Mouse (Mus musculus): Measurements from ENCODE around the gene Rbm38. TPM values are rescaled to one million over a fixed set of nuclear protein-coding genes. Genes with fewer than 3 reads are reported as not detected.

Gene Rbm38
- polyA plus RNA-seq (2012; rRNA removed), result 87.9 and 148 TPM in 2 replicates

GRCm38 (mm10) chr2:173020430-173020829, at the start of gene Rbm38:
Gene Rbm38, plus strand, starts transcription at chr2:173020498.
- WGBS, result 59% methylated on average over 11 of the region's 11 CpGs
- H3K4me3 ChIP-seq (ENCODE audit: low read depth, low read length), result peak within 1 kb of the TSS; percentile 63
- H3K27me3 ChIP-seq (ENCODE audit: control insufficient read depth, insufficient read depth, low read length), result no peaks in the 10 kb centered on the region
- TF ChIP-seq CTCF (IDR thresholded peaks at IDR 0.05; ENCODE audit: extremely low read depth, insufficient read length, insufficient replicate concordance, low read depth, low read length) (no peak), POLR2A (IDR thresholded peaks at IDR 0.05; ENCODE audit: low read depth, low read length) (no peak)
- peaks cover 6% of the 10 kb centered on the region; the same call in 1 of the 2 replicates for H3K36me3 ChIP-seq (ENCODE audit: control insufficient read depth, insufficient read depth, low read length)
- no peak within 1 kb of the TSS for H3K27ac ChIP-seq (ENCODE audit: insufficient read depth, low read depth, low read length)
- peaks cover 38% of the 10 kb centered on the region for H3K4me1 ChIP-seq (ENCODE audit: control insufficient read depth, insufficient read depth, insufficient read length, low read length)

GRCm38 (mm10) chr2:172971865-172972264, 48.4 kb upstream of the Rbm38 start:
- Histone ChIP-seq H3K36me3 (ENCODE audit: control insufficient read depth, insufficient read depth, low read length) (no peaks in the 10 kb centered on the region), H3K27ac (ENCODE audit: insufficient read depth, low read depth, low read length) (no peak overlapping the region), H3K4me1 (ENCODE audit: control insufficient read depth, insufficient read depth, insufficient read length, low read length) (no peaks in the 10 kb centered on the region; the same call in 1 of the 2 replicates), H3K4me3 (ENCODE audit: low read depth, low read length) (no peak overlapping the region), H3K27me3 (ENCODE audit: control insufficient read depth, insufficient read depth, low read length) (no peaks in the 10 kb centered on the region)
- WGBS, result 90% methylated on average over 2 of the region's 2 CpGs
- TF ChIP-seq POLR2A (IDR thresholded peaks at IDR 0.05; ENCODE audit: low read depth, low read length) (no peak), CTCF (IDR thresholded peaks at IDR 0.05; ENCODE audit: extremely low read depth, insufficient read length, insufficient replicate concordance, low read depth, low read length) (no peak)

GRCm38 (mm10) chr2:172973806-172974565, 46.3 kb upstream of the Rbm38 start:
- Histone ChIP-seq H3K36me3 (ENCODE audit: control insufficient read depth, insufficient read depth, low read length) (no peaks in the 10 kb centered on the region), H3K27ac (ENCODE audit: insufficient read depth, low read depth, low read length) (no peak overlapping the region), H3K27me3 (ENCODE audit: control insufficient read depth, insufficient read depth, low read length) (no peaks in the 10 kb centered on the region), H3K4me3 (ENCODE audit: low read depth, low read length) (no peak overlapping the region), H3K4me1 (ENCODE audit: control insufficient read depth, insufficient read depth, insufficient read length, low read length) (peaks cover 5% of the 10 kb centered on the region; the same call in 1 of the 2 replicates)
- WGBS, result 18% methylated on average over 7 of the region's 7 CpGs
- TF ChIP-seq POLR2A (IDR thresholded peaks at IDR 0.05; ENCODE audit: low read depth, low read length) (no peak), CTCF (IDR thresholded peaks at IDR 0.05; ENCODE audit: extremely low read depth, insufficient read length, insufficient replicate concordance, low read depth, low read length) (no peak)

GRCm38 (mm10) chr2:172974701-172975100, 45.6 kb upstream of the Rbm38 start:
- peaks cover 5% of the 10 kb centered on the region; the same call in 1 of the 2 replicates for H3K4me1 ChIP-seq (ENCODE audit: control insufficient read depth, insufficient read depth, insufficient read length, low read length)
- H3K27ac ChIP-seq (ENCODE audit: insufficient read depth, low read depth, low read length), result no peak overlapping the region
- WGBS, result 50% methylated on average over 7 of the region's 7 CpGs
- no peaks in the 10 kb centered on the region for H3K27me3 ChIP-seq (ENCODE audit: control insufficient read depth, insufficient read depth, low read length)
- TF ChIP-seq POLR2A (IDR thresholded peaks at IDR 0.05; ENCODE audit: low read depth, low read length) (no peak), CTCF (IDR thresholded peaks at IDR 0.05; ENCODE audit: extremely low read depth, insufficient read length, insufficient replicate concordance, low read depth, low read length) (no peak)
- H3K36me3 ChIP-seq (ENCODE audit: control insufficient read depth, insufficient read depth, low read length), result no peaks in the 10 kb centered on the region
- H3K4me3 ChIP-seq (ENCODE audit: low read depth, low read length), result no peak overlapping the region

DNA sequence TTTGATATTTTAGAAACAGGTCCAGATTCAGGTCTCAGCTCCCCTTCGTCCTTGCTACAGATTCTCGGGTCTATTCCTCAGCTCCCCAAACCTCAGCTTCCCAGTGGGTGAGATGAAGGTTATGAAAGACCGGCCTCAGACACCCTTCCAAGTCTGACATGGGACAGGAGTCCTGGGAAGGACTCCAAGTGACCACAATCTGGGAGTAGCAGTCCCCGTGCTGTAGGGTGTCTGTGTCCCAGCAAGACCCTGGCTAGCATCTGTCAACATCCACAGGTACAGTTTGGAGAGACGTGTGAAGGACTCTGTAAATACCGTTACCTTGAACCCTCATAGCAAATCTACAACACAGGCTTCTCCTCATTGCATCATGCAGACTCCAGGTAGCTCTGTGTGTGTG, 45.1 kb upstream of the Rbm38 start:
- no peaks in the 10 kb centered on the region for H3K36me3 ChIP-seq (ENCODE audit: control insufficient read depth, insufficient read depth, low read length)
- H3K4me1 ChIP-seq (ENCODE audit: control insufficient read depth, insufficient read depth, insufficient read length, low read length), result peaks cover 5% of the 10 kb centered on the region; the same call in 1 of the 2 replicates
- WGBS, result 89% methylated on average over 6 of the region's 6 CpGs
- TF ChIP-seq POLR2A (IDR thresholded peaks at IDR 0.05; ENCODE audit: low read depth, low read length) (no peak), CTCF (IDR thresholded peaks at IDR 0.05; ENCODE audit: extremely low read depth, insufficient read length, insufficient replicate concordance, low read depth, low read length) (no peak)
- H3K27me3 ChIP-seq (ENCODE audit: control insufficient read depth, insufficient read depth, low read length), result no peaks in the 10 kb centered on the region
- H3K27ac ChIP-seq (ENCODE audit: insufficient read depth, low read depth, low read length), result no peak overlapping the region
- no peak overlapping the region for H3K4me3 ChIP-seq (ENCODE audit: low read depth, low read length)

- TF ChIP-seq CTCF (IDR thresholded peaks at IDR 0.05; ENCODE audit: extremely low read depth, insufficient read length, insufficient replicate concordance, low read depth, low read length) (no peak), POLR2A (IDR thresholded peaks at IDR 0.05; ENCODE audit: low read depth, low read length) (no peak)
Observed at GRCm38 (mm10) chr2:172976661-172977238, 43.5 kb upstream of the Rbm38 start.

More at GRCm38 (mm10) chr2:172976661-172977238, 43.5 kb upstream of the Rbm38 start:
- Histone ChIP-seq H3K27ac (ENCODE audit: insufficient read depth, low read depth, low read length) (0 out of 2 replicates have a peak overlapping the region, but pooled peaks have one; percentile 5), H3K4me3 (ENCODE audit: low read depth, low read length) (no peak overlapping the region), H3K4me1 (ENCODE audit: control insufficient read depth, insufficient read depth, insufficient read length, low read length) (peaks cover 5% of the 10 kb centered on the region; the same call in 1 of the 2 replicates), H3K36me3 (ENCODE audit: control insufficient read depth, insufficient read depth, low read length) (no peaks in the 10 kb centered on the region), H3K27me3 (ENCODE audit: control insufficient read depth, insufficient read depth, low read length) (no peaks in the 10 kb centered on the region)
- WGBS, result 41% methylated on average over 7 of the region's 7 CpGs
